Mouse (Mus musculus) ES-E14 (cell line): ENCODE measurements around the gene Ptpdc1.

Experiments used
- CHD2 ChIP-seq: IDR thresholded peaks from 2 replicates; pipeline ENCODE4 v1.6.1; 2014; ENCODE audit warnings: mild to moderate bottlenecking, low read depth, low read length, inconsistent platforms
- HCFC1 ChIP-seq: IDR thresholded peaks from 2 replicates; pipeline ENCODE4 v1.6.1; 2012; ENCODE audit warnings: low read length, inconsistent platforms, borderline replicate concordance; ENCODE audit not compliant: insufficient read depth
- MAFK ChIP-seq: IDR thresholded peaks from 2 replicates; pipeline ENCODE4 v1.6.1; 2014; ENCODE audit warnings: mild to moderate bottlenecking, low read depth, low read length, inconsistent platforms; ENCODE audit not compliant: insufficient read depth
- ZC3H11A ChIP-seq: IDR thresholded peaks from 2 replicates; pipeline ENCODE4 v1.6.1; 2012; ENCODE audit warnings: low read depth, mild to moderate bottlenecking, inconsistent platforms, low read length, borderline replicate concordance
- ZNF384 ChIP-seq: IDR thresholded peaks from 2 replicates; pipeline ENCODE4 v1.6.1; 2012; ENCODE audit warnings: low read depth, low read length, inconsistent platforms

DNA sequence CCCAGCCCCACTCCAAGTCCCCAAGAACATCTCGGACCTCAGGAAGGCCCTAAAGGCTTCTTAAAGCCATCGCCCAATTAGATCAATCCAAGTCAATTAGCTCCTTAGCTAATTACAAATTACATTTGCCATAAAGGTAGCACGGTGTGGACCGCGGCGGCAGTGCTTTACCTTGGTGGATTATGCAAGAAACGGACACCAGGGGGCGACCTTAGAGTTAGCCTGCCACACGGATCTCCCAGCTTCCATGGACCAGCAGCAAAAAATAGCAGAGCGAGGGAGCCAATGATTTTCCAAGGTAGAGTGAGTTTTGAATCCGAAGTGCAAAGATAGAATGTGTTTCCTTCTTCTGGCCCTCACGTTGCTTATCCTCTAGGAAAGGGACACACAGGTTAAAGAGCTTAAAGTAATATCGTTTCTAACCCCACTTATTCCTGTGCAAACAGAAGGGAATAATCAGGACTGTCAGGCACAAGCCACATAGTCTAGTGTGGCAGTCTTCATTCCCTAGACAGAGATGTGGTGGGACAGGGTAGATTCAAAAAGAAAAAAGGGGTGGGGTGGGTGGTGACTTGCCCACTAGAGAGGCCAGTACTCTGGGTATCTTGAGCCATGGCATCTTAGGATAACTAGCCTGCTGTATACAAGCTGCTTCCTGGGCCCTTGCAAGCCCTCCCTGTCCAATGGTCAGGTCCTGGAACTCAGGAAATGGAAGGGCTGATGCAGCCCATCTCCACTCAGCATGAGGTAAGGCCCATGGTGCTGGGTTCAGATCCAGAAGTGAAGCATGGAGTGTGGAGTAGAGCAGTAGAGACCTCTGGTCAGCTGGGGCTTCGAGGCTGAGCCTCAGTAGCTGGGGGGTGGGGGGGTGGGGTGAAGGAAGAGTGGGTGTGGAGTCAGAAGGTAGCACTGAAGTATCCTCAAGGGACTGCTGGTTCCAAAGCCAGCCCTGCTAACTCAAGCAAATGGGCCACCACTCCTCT, 28.6 kb upstream of the Ptpdc1 start:
- no peak for TF ChIP-seq CHD2
- no peak for TF ChIP-seq MAFK
- TF ChIP-seq ZNF384: no peak
- TF ChIP-seq HCFC1: no peak
- no peak for TF ChIP-seq ZC3H11A
